Mouse (Mus musculus) kidney, postnatal 0 days (tissue): ENCODE data around the gene Gm12830. TPM values are rescaled to one million over a fixed set of nuclear protein-coding genes. Genes with fewer than 3 reads are reported as not detected.
A peak's percentile ranks its signal among the peaks of the same experiment; 100 is the strongest.

Experiments used
- ATAC-seq: fragments of 200-750 bp; cut with Nextera tagmentation; replicated peaks from 2 replicates; pipeline ENCODE4 v1.8.0; 2017; ENCODE audit warnings: low read depth, moderate number of reproducible peaks, moderate TSS enrichment, moderate library complexity; ENCODE audit not compliant: low FRiP score
- DNase-seq: peaks from one replicate; pipeline ENCODE4 v3.0.0-alpha.2; 2016; ENCODE audit warnings: low spot score
- H3K27ac ChIP-seq: fragments of 300-500 bp; sonication (generic); 2 replicates; pipeline ENCODE4 v1.5.1; 2014; ENCODE audit warnings: mild to moderate bottlenecking
- H3K27me3 ChIP-seq: fragments of 300-500 bp; sonication (generic); 2 replicates; pipeline ENCODE4 v1.6.1; 2014; ENCODE audit warnings: low read length, mixed read lengths; ENCODE audit not compliant: insufficient read depth
- H3K36me3 ChIP-seq: fragments of 300-500 bp; sonication (generic); 2 replicates; pipeline ENCODE4 v1.6.1; 2014; ENCODE audit warnings: low read length, mixed read lengths; ENCODE audit not compliant: insufficient read depth
- H3K4me1 ChIP-seq: fragments of 300-500 bp; sonication (generic); replicated peaks from 2 replicates; pipeline ENCODE4 v1.6.1; 2014; ENCODE audit warnings: antibody characterized with exemption, low read length, mixed read lengths; ENCODE audit not compliant: insufficient read depth
- H3K4me2 ChIP-seq: fragments of 300-500 bp; sonication (generic); 2 replicates; pipeline ENCODE4 v1.6.1; 2014; ENCODE audit warnings: mild to moderate bottlenecking, low read length, moderate library complexity, mixed read lengths
- H3K4me3 ChIP-seq: fragments of 300-500 bp; sonication (generic); replicated peaks from 2 replicates; pipeline ENCODE4 v1.5.1; 2014; ENCODE audit warnings: low read depth, low read length
- H3K9ac ChIP-seq: fragments of 300-500 bp; sonication (generic); 2 replicates; pipeline ENCODE4 v1.6.1; 2014; ENCODE audit warnings: low read depth, low read length
- H3K9me3 ChIP-seq: fragments of 300-500 bp; sonication (generic); replicated peaks from 2 replicates; pipeline ENCODE4 v1.6.1; 2016; ENCODE audit warnings: low read length, inconsistent platforms, mixed read lengths
- CTCF ChIP-seq: IDR thresholded peaks from 2 replicates; pipeline ENCODE4 v1.5.1; 2016; ENCODE audit warnings: antibody characterized with exemption, low read depth, mild to moderate bottlenecking, moderate library complexity
- WGBS: fragments of 180-500 bp; shearing (Covaris S2); extraction: QIAGEN DNeasy Blood & Tissue Kit; methylation state at CpG from one replicate; pipeline ENCODE4 v1.1.7; 2014; 5-methylcytosine and 5-hydroxymethylcytosine counted together
- polyA plus RNA-seq: library from polyadenylated mRNA; unstranded; fragments of >200 nt; fragmentation: Nextera tagmentation; extraction: Ambion mirVana; gene quantifications from 2 replicates; pipeline ENCODE4 v1.2.1, GENCODE M21; 2015

Gene Gm12830
- polyA plus RNA-seq, 1 experiment from 2014 or later, result 0.07 TPM

DNA sequence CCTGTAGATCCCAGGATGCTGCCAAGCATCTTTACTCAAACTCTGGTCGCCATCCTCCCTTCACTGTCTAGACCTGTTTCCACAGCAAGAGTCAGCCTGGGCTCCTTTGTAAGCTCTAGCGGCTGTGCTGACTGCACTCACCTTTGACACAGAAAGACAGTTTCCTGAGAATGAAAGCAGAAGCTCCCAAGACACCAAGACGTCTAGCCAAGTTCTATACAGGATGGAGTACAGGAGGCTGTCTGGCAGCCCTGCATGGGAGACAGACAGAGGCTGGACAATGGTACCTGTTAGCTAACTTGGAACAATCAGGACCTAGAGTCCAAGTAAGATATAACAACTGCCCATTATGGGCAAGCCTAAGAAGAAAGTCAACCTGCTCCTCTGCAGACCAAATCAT, 78.4 kb downstream of the Gm12830 start:
- no peak for ATAC-seq
- TF ChIP-seq CTCF, result no peak
- Histone ChIP-seq H3K27ac (no peak overlapping the region), H3K9me3 (no peaks in the 10 kb centered on the region), H3K4me2 (no peak overlapping the region), H3K36me3 (no peaks in the 10 kb centered on the region), H3K4me1 (no peaks in the 10 kb centered on the region), H3K27me3 (peaks cover 32% of the 10 kb centered on the region), H3K4me3 (no peak overlapping the region), H3K9ac (no peak overlapping the region)
- DNase-seq, result no peak
- 27% methylated on average over 3 of the region's 3 CpGs for WGBS

- WGBS, result 20% methylated on average over 33 of the region's 33 CpGs
- Histone ChIP-seq H3K27ac (no peak overlapping the region), H3K9ac (no peak overlapping the region), H3K9me3 (no peaks in the 10 kb centered on the region), H3K27me3 (peaks cover 32% of the 10 kb centered on the region), H3K4me1 (no peaks in the 10 kb centered on the region), H3K4me2 (peak overlapping the region; percentile 59; the same call in 1 of the 2 replicates), H3K4me3 (peak overlapping the region; percentile 22; the same call in 1 of the 2 replicates), H3K36me3 (no peaks in the 10 kb centered on the region)
- TF ChIP-seq CTCF, result peak; percentile 12; the same call in 1 of the 2 replicates
- no peak for DNase-seq
- ATAC-seq, result no peak
These were observed 79.5 kb downstream of the Gm12830 start for GRCm38 (mm10) chr4:114900866-114901642.

GRCm38 (mm10) chr4:114901643-114902351, 80.3 kb downstream of the Gm12830 start:
- Histone ChIP-seq H3K4me1 (no peaks in the 10 kb centered on the region), H3K27ac (no peak overlapping the region), H3K9me3 (no peaks in the 10 kb centered on the region), H3K4me3 (peak overlapping the region; percentile 22), H3K36me3 (no peaks in the 10 kb centered on the region), H3K9ac (0 out of 2 replicates have a peak overlapping the region, but pooled peaks have one; percentile 15), H3K4me2 (peak overlapping the region; percentile 59), H3K27me3 (peaks cover 32% of the 10 kb centered on the region)
- no peak for TF ChIP-seq CTCF
- 5% methylated on average over 42 of the region's 42 CpGs for WGBS
- DNase-seq (no peak), ATAC-seq (0 out of 2 replicates have a peak, but pooled peaks have one; percentile 33)

- no peaks in the 10 kb centered on the region for H3K36me3 ChIP-seq
- ATAC-seq, result no peak
- H3K9ac ChIP-seq, result peak overlapping the region; percentile 36; the same call in 1 of the 2 replicates
- peak overlapping the region; percentile 22 for H3K4me3 ChIP-seq
- peak overlapping the region; percentile 59 for H3K4me2 ChIP-seq
- DNase-seq, result no peak
- TF ChIP-seq CTCF, result no peak
- H3K9me3 ChIP-seq, result no peaks in the 10 kb centered on the region
- H3K4me1 ChIP-seq, result no peaks in the 10 kb centered on the region; the same call in 1 of the 2 replicates
- H3K27ac ChIP-seq, result peak overlapping the region; percentile 31; the same call in 1 of the 2 replicates
- peaks cover 32% of the 10 kb centered on the region for H3K27me3 ChIP-seq
- 6% methylated on average over 39 of the region's 39 CpGs for WGBS
These were observed 81.3 kb downstream of the Gm12830 start for GRCm38 (mm10) chr4:114902641-114903421.

- Histone ChIP-seq H3K4me1 (no peaks in the 10 kb centered on the region; the same call in 1 of the 2 replicates), H3K9me3 (no peaks in the 10 kb centered on the region), H3K9ac (no peak overlapping the region), H3K27ac (no peak overlapping the region), H3K4me2 (peak overlapping the region; percentile 59), H3K4me3 (no peak overlapping the region), H3K27me3 (peaks cover 32% of the 10 kb centered on the region), H3K36me3 (no peaks in the 10 kb centered on the region)
- DNase-seq, result no peak
- whole genome bisulfite sequencing, result 32% methylated on average over 11 of the region's 11 CpGs
- TF ChIP-seq CTCF, result no peak
- ATAC-seq, result no peak
These were observed 81.9 kb downstream of the Gm12830 start for GRCm38 (mm10) chr4:114903422-114903782.

- H3K27ac ChIP-seq, result no peak overlapping the region
- peak overlapping the region; percentile 82 for H3K4me2 ChIP-seq
- no peak overlapping the region for H3K9ac ChIP-seq
- peak overlapping the region; percentile 68 for H3K4me3 ChIP-seq
- ATAC-seq (no peak), DNase-seq (no peak)
- no peaks in the 10 kb centered on the region for H3K36me3 ChIP-seq
- peaks cover 11% of the 10 kb centered on the region; the same call in 1 of the 2 replicates for H3K4me1 ChIP-seq
- WGBS, result 59% methylated on average over 3 of the region's 3 CpGs
- H3K27me3 ChIP-seq, result peaks cover 24% of the 10 kb centered on the region; the same call in 1 of the 2 replicates
- no peaks in the 10 kb centered on the region for H3K9me3 ChIP-seq
- no peak for TF ChIP-seq CTCF
These were observed 84.0 kb downstream of the Gm12830 start for GRCm38 (mm10) chr4:114905501-114905900.

Other genes with a start within 250 kb of the Gm12830 start
- gene Foxd2, start 87.2 kb downstream of the Gm12830 start, polyA plus RNA-seq, result 3.9 and 6.3 TPM in 2 replicates
- not detected in 2 replicates for gene Foxe3, start 104.3 kb downstream of the Gm12830 start, polyA plus RNA-seq
- gene Cmpk1, start 165.5 kb downstream of the Gm12830 start, polyA plus RNA-seq, result 132 and 139 TPM in 2 replicates
- gene Stil, start 178.4 kb downstream of the Gm12830 start, polyA plus RNA-seq, result 4.8 and 5.1 TPM in 2 replicates
- gene Tal1, start 234.7 kb downstream of the Gm12830 start, polyA plus RNA-seq, result 1.0 and 1.1 TPM in 2 replicates